Mouse (Mus musculus) fibroblast of lung, adult 2 months (primary cell): ENCODE measurements around the gene Arid1b.

ENCODE experiments used
- DNase-seq: peaks from one replicate; pipeline ENCODE4 v3.0.0-alpha.2; 2011; ENCODE audit warnings: low read depth

Arid1b gene

DNA sequence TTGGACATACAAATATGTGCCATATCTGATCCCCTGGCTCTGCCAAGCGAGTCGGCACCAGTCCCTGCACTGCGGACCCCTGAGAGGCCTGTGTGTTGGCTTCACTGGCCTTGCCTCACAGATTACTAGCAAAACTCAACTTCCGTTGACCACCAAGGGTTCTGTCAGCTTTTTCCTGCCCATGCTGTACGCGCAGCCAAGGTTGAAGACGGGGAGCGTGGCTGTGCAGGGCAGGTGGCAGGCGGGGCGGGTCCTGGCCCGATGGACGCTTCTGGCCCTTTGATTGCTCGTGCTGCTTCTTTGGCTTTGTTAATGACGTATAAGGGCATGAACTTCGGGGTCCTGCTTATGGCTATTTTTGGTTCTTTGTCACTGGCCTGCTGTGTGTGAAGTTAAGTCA lies 253.6 kb downstream of the Arid1b start:
- no peak for DNase-seq

DNA sequence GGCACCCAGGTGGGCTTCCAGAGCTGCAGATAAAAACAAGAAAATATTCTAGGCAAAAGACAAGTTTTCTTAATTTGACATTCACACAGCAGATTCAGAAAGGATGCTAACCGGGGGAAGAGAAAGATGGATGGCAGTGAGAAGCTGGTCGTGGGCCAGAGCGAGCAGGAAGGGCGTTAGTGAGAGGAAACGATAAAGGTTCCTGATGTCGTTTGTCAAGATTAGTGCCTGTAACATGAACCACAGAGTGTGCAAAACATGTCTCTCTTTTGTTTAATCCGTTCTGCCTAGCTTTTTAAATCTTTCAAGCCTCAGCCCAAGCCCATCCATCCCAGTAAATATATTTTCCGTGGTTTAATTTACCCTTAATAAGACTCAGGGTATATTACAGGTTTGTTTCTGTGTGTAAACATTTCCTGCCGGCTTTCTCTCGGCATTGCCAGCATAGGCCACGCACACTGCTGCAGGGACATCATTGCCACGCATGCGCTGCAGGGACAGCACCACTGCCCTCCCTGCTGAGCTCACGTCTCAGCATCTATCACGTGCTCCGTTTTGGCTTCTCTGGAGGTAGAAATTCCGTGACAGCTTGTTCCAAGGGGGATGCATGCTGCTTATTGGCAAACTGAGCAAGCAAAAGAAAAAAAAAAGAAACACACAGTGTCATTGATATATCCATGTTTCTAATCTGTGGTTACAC lies 255.0 kb downstream of the Arid1b start:
- no peak for DNase-seq

DNA sequence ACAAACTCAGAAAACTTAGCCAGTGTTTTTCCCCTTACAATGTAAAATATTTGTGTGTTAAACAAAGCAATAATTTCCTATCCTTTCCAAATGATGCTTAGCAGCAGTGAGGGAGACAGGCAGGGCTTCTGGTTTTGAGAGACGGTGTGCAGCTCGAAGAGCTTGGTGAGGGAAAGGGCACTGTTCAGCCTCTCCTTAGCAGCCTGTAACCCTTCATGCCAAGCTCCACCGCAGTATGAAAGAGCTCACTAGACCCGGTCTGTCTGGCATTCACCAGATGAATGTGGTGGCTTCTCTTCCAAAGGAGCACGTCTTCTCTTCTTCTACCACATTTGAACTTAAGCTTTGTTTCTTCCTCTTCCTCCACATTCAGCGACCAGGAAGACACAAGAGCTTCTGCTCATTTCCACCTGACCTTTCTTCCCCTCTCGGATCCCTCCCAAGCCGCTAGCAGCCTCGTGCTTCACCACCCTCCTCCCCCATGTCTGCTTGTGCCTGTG lies 255.6 kb downstream of the Arid1b start:
- no peak for DNase-seq

DNA sequence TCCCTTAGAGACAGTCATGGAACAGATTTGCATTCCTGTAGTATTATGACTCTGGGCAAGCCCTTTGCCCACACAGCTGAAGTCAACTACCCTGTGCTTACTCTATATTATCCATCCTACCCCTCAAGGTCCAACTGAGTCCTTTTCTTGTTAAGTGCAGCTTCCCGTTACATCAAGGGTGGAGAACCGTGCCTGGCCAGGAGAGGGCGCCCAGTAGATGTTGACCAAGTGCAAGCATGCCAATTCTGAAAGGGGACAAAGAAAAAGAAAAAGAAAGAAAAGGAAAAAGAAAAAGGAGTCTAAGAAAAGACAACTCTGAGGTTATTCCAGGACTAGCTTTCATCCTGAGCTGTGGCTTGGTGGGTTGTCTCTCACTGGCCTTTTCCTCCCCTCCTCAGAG lies 258.3 kb downstream of the Arid1b start:
- DNase-seq: no peak

DNA sequence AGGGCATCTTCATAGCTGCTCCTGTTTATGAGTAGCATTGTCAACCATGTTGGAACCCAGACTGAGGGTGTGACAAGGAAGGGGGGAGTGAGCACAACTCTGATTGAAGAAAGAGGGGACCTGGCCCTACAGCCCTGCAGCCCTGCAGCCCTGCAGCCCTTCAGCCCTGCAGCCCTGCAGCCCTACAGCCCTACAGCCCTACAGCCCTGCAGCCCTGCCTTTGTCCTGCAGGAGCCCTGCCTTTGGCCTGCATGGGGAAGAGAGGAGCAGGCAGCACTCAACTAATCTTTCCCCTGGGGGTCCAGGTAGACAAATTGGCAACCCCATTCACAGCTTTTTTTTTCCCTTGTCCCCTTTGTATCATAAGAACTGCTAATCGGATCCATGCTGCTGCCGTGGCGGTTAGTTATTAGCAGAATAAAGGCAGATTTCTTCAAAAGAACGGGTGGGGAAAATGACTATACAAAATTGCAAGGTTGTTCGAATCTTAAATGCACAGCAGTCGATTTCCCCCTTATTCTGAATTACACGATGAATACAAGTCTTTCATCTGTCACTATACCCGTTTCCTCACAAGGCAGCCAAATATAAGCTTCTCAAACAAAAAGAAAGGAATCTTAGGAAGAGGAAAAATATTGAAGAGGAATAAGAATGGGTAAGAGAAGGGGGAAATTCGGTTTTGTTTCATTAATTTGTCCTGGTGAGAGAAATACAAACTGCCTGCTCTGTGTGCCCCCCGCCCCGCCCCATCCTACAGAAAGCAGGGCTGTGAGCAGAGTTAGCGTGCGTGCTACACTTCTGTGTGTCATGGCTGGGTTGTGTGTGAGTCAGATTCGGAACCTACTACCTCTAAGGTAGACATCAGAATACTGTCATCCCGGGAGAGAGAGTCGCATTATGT lies 260.8 kb downstream of the Arid1b start:
- DNase-seq: no peak

DNA sequence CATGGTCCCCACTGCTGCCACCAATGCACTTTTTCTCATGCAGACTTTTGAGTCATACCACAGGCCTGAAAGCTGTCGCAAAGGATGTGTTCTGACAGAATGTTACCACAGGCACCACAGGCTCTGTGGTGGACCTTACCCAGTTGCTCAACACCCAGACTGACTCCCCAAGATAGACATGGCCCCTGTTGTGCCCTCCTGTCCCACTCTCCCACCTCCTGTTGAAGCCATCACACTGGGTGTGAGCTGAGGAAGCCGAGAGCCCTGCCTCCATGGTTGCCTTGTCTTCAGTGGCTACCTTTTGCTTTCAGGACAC lies 261.4 kb downstream of the Arid1b start:
- DNase-seq: no peak

DNA sequence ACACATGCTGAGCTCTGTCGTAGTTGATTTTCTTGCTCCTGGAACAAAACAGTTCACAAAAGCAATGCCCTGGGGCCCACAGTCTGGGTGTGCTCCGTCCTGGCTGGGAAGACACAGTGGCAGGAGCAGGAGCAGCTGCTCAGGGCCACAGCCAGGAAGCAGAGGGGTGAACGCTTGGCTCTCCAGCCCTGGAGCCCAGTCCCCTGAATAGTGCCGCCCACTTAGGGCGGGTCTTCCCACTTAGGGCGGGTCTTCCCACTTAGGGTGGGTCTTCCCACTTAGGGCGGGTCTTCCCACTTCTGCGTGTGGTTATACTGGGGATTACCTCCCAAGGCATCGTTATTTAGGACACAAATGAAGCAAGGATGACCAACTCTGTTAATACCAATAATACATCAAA lies 264.8 kb downstream of the Arid1b start:
- DNase-seq: no peak

DNA sequence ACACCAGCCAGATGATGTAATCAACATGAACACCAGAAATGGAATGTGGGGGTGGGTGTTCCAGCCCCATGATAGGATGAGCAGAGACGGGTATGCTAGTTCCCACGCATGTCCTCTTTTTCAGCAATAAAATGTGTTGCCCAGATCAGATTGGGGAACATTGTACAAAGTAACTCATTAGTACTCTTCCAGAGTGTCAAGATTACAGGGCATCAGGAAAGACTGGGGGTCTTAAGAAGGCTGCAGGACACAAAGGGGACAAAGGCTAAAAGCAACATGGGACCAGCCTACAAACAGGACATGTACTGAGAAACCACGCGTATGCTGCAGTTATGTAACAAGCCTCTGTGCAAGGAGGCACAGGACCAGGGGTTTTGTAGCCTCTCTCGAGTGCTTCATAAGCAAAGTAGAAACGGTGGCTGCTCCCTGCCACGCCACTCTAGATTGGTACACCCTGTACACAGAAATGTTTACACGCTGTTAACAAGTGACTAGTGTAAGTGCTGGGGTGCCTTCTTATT lies 267.1 kb downstream of the Arid1b start:
- DNase-seq: no peak

DNA sequence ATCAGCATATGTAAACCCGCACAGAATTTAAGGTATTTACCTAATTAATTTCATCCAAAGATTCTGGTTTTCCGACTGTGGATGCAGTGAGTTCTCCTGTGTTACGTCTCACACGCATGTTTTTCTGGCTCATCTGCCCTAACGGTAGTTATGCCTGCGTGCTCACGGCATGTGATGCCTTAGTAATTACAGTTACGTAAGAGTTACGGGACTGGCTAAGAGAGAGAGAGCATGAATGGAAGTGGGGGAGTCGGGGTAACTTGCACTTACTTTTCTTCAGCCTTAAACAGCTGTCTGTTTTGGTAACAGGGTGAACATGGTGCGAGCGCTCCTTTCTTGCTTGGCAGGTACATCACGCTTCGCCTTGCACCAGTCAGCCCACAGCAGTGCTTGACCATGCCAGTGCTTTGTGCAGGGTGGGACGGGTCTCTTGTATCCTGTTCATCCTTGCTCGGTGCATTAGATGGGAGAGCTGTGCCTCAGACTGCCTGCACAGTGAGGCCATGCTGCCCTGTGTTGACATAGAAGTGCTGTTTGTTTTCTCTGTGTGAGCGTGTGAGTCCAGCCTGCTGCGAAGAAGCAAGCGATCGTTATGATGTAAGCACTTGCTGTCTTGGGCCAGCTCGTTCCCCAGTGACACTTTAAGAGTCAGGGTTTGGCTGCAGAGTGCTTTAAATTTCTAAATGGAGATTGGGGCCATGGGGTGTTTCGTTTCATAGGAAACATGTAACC lies 267.9 kb downstream of the Arid1b start:
- no peak for DNase-seq

DNA sequence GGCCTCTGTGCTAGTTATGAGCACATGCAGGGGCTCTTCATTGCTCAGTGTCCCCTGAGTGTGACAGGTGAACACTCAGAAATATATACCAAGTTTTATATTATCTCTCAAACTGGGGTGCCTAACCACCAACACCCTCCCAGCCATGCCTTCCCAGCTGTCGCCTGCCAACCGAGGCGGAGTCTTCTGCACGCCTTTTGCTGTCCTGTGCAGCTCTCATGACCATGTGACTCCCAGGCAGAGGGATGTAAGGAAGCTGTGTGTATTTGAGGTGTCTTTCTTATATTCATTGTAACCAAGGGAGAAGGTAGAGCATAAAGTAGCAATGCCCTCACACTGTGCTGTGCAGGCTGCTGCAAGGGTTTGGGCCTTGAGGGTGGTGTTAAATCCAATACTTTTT lies 268.7 kb downstream of the Arid1b start:
- DNase-seq: no peak

DNA sequence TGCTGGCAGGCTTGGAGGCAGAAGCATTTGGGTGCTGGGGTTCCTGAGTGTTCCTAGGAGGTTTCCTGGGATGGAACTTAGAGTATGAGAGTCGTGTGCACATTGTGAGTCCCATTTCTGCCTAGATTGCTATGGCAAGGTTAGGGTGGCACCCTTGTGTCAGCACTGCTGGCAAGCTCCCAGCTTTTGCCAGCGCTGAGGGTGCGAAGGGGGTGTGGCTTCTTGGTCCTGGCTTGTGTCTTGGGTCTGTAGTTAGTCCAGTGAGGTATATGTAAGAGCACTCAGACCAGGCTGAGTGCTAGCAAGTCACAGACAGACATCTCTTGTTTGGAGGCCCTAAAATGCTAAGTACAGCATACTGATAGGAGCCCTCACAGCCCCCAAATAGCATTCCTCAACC lies 270.7 kb downstream of the Arid1b start:
- DNase-seq: no peak

DNA sequence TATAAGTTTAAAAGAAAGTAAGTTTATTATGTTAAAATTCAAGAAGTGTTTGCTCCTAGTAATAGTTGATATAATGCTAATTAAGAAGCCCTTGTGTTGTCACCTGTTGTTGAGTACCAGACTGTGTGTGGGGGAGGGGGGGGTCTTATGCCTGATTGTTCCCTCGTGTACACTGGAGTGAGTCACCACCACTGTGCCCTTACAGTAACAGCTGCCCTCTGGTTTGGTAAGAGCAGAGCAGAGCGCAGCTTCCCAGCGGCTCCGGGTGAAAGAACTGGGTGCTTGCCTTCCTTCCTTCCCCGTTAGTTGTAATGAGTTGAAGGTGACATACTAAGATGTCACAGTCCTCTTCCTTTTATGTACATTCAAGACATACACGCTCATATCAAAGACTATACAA lies 271.5 kb downstream of the Arid1b start:
- DNase-seq: no peak

DNA sequence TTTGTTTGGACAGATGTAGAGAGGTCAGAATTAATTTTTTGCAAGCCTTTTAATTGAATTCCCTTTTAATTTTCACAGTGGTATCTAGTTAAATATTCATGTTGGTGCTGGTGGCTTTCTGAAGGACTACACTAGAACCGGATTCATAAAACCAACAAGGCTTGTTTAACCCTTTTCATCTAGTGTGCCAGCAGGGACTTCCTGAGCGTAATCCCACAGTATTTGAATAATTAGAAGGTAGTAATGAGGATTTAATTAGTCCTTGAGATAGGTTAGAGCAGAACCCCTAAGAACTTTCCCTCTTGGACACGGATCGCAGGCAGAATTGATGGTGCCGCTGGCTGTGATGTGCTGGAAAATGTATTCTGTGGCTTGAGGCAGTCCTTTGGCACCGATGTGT lies 273.6 kb downstream of the Arid1b start:
- DNase-seq: no peak

DNA sequence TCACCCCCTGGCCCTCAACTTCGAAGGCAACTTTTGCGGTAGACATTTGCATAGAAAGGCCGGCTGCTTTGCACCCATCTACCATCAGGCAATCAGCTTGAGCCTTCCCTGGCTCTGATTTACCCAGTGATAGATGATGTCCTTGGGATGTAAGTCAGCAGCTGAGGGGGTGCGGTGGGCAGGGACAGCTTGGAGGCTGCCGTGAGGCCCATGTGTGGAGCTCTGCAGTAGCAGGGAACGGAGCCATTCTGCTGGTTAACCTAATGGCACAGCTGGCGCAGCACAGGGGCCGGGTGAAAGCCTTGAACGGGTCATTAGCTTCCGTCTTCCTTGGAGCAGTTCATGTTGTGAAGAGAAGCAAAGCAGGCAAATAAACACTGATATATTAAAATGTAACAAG lies 275.2 kb downstream of the Arid1b start:
- DNase-seq: no peak

DNA sequence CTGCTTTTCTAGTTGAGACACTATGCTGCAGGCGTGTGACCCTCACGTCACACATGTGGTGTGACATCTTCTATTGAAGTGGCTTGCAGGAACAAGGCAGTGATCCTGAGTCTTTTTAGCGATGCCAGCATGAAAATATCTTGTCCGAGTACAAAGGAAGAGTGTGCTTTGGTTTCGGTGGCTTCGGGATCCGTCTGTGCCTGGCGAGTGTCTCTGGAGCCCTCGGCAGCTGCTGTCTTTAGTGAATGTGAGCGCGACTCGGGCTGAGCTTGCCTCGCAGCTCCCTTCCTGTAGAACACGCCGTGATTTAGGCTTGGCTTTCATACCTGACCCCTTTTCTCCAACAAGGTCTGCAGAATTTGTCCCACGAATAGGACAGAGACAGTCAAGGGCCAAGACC lies 275.6 kb downstream of the Arid1b start:
- DNase-seq: no peak

DNA sequence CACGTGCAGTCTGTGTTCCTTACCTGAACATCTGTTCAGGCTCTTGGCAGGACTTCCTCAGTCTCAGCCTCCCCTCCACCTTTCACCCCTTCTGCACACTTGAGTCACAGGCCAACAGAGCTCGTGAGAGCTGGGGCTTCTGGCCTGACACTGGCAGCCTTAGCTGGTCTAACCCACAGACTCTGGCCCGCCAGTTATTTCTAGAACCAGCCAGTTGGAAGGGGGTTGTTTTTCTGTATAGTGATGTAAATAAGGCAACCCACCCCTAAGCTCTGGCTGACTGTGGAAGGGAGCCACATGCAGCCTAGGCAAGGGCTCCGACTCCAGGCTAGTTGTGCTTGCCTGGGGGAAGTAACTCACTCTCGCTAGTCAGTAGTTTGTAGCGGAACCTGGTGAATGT lies 276.7 kb downstream of the Arid1b start:
- no peak for DNase-seq

DNA sequence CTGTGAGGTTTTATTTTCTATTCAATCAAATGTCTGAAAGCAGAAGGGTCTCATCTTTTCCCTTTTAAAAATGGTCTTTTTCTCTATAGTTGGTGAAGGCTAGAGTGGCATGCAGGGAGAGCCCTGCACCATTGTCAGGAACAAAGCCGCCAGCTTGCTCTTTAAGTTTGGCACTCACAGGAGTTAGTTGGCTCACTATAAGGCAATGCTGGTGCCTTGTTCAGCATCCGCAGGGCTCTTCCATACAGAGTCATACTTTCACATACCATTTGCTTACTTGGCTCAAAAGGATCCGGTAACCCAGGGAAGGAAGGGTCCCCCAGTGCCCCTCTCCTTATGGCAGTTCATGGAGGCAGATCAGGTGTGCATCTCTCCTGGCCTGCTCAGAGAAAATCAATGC lies 279.0 kb downstream of the Arid1b start:
- no peak for DNase-seq

DNA sequence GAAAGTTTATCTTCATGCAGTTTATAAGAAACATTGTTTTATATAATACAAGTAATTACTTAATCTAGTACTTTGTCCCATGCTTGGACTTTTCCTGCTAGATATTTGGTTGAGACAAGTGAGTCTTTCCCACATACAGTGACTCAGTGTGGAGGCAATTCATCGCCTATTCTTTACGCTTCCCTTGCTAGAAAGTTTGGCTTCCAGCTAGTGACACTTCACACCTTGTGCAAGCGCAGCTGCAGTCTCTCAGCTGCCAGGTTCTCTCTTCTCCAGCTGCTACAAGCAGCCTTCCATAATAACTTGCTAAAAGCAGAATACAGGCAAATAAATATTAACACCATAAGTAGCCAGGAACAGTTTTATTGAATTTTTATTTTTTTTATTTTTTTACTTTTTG lies 279.6 kb downstream of the Arid1b start:
- no peak for DNase-seq

DNA sequence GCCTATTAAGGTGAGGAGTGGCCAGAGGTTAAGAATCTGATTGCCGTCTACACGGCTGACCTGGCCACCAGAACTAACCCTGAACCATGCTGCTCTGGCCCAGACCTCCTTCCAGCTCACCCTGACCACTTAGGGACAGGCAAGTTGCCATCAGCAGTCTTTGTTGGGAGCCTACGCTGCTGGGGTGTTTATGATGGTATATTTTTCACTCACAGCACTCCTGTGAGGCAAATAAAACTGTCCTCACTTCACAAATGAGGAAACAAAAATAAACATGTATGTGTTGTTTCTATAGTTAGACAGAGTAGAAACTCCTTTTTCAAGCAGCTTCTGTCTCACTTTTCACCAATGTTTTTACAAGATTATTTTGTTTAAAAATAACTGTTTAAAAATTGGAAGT lies 280.3 kb downstream of the Arid1b start:
- no peak for DNase-seq

DNA sequence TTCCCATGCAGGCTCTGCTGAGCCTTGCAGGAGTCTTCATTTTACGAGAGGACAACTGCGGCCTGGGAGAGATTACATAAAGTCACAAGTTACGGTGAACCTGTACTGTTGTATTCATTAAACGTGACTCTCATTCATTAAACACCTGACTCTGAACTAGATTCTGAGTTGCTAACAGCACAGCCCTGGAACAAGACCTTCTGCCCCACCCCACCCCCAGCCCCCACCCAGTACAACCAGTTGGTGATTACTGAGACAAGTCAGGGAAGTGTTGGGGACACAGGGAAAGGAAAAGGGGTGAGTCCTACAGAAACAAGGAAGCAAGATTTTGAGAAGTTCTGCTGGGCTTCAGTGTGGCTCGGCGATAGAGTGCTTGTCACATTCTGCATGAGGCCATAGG lies 281.6 kb downstream of the Arid1b start:
- DNase-seq: no peak

DNA sequence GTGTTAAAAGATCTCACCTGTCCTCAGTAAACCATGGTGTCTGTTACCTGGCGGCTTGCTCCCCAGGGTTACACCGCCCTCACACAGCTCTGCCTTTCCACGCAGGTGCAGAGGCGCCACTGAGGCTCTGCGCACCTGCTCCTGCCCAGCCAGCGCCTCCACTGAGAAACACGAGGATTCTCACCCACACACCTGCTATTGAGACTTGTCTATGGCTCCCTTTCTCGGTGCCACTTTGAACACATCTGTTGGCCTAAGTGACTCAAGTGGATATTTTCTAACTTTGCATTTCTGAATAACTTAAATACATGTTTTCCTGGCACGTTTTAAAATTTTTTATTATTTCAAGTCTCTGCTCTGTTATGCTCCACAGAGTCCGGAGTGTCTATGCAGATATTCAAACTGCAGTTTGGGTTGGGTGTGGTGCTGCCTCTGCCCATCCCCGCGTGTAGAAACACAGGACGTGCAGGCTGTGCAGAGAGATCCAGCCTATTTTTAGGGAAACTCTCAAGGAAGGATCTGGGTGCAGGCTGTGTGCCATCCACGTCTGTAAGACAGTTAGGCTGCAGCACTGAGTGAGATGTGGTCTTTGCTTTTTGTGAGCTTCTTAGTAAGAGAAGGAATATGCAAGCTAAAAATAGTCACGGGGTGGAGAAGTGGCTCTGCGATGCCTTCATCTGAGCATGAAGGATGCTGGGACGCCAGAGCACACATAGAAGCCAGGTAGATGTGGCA lies 283.2 kb downstream of the Arid1b start:
- no peak for DNase-seq

DNA sequence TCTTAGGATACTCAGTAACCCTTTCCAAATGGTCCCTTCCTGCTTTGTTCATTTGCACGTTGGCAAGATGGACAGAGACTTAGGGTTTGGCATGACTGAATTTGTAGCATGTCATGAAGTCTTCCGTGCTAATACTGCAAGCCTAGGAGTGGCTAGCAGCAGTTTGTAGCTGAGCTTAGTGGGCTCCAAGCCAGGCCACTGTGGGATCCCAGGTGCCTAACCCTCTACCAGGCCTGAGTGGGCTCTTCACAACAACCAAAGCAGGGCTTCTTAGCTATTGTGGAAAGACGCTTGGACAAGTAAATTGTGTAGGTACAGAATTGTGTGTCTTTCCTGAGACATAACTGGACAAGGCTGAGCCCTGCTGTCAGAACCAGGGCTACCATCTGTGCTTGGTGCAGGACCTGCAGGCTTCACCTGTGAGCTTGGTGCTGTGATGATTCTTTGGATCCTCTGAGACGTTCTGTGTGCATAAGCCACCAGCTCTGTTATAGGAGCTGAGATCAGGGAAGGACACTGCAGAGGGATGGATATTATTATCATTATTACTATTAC lies 286.4 kb downstream of the Arid1b start:
- no peak for DNase-seq
